Mouse (Mus musculus): ENCODE measurements around the gene Pfn2.
A peak's percentile ranks its signal among the peaks of the same experiment; 100 is the strongest.

The Pfn2 gene

GRCm38 (mm10) chr3:57847760-57848185 lies at the start of gene Pfn2:
Gene Pfn2 (minus strand): TSS chr3:57848079.
- DNase-seq (ENCODE audit: inconsistent age in 2 of 2, low spot score in 1 of 2), result peak; percentile 79 to 90

DNA sequence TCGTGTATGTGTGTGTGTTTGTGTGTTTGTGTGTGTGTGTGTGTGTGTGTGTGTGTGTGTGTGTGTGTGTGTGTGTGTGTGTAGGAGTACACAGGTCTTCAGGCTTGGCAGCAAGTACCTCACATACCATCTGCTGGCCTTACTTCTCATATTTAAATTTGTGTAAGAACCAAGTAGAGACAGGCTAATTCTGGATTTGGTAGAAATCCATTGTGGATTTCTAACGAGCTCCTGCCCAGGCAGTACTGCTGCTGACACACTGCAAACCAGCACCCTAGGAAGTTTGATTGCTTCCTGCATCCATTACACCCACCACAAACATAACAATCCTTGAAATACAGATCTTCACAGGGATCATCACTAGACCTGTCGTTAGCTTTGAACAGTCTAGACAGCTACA lies 35.1 kb upstream of the Pfn2 start:
- no peak for DNase-seq (ENCODE audit: inconsistent age in 2 of 2, low spot score in 1 of 2)

DNA sequence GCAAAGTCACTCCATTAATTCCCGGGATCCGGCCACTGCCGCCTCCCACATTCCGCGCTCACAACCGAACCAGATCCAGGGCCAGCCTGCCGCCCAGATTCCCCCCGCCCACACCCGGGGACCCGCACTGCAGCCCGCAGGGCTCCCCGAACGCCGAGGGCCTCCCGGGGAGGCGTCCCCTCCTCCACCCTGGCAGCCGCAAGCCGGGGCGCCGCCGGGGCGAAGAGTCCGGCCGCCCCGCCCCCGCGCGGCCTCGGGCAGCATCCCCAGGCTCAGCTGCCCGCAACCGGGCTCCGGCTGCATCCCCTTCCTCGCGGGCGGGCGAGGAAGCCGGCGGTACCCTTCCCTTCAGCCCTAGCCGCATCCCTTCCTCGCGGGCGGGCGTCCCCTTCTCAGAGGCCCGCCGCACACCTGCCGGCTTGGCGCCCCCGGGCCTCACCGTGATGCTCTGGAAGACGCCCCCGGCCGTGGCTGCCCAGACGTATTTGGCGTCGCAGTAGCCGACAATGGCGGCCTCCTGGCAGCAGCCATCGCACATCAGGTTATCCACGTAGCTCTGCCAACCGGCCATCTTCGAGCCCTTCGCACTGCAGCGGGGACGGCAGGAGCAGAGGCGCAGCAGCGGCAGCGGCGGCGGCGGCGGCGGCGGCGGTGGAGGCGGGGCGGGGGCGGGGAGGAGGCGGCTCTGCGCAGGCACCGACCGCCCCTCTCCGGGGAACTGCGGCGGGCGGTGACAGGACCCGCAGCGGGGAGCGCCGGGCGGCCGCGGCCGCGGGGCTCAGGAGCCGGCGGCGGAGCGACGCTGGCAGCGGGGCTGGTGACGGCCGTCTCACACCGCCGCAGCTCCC lies 743 bp downstream of the Pfn2 start:
- peak; percentile 72 to 90 for DNase-seq (ENCODE audit: inconsistent age in 2 of 2, low spot score in 1 of 2)

- DNase-seq (ENCODE audit: inconsistent age in 2 of 2, low spot score in 1 of 2), result no peak
These were observed 1.3 kb downstream of the Pfn2 start for GRCm38 (mm10) chr3:57846662-57846911.

GRCm38 (mm10) chr3:57845786-57846661 lies 1.9 kb downstream of the Pfn2 start:
- DNase-seq (ENCODE audit: inconsistent age in 2 of 2, low spot score in 1 of 2), result peak; percentile 22 to 68

DNA sequence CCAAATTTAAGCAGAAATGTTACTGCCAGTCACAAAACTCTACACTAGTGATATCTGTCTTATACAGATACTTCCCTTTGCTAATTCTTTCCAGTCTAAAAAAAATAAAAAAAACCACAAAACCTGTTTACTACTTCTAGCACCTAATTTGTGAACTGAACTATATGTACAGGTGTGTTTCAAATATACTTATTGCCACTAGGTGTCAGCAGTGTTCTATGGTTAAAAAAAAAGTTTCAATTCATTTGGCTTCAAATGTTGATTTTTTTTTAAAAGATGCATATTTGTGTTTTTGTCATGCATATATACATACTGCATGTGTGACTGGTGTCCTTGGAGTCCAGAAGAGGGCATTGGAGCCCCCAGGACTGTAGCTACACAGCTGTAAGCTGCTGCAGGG lies 4.1 kb downstream of the Pfn2 start:
- DNase-seq (ENCODE audit: inconsistent age in 2 of 2, low spot score in 1 of 2), result peak in 1 of 2 experiments; percentile 67

DNA sequence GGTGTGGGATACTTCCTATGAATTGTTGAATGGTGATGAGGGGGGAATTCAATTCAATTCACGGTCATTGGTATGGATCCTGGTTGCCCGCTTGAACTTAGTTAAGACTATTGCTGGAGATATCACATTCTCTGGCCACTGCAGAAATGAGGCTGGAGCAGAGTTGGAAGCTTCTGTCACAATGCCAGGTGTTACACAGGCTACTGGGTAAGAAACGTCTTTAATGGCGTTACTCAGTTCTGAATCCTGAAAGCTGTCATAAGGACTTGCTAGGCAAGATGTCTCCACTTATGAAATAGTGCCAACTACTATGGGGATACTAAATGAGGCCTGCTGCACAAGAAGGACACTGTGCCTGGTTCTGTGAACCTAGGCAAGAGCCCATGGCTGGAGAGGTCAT lies 11.0 kb downstream of the Pfn2 start:
- no peak for DNase-seq (ENCODE audit: inconsistent age in 2 of 2, low spot score in 1 of 2)

DNA sequence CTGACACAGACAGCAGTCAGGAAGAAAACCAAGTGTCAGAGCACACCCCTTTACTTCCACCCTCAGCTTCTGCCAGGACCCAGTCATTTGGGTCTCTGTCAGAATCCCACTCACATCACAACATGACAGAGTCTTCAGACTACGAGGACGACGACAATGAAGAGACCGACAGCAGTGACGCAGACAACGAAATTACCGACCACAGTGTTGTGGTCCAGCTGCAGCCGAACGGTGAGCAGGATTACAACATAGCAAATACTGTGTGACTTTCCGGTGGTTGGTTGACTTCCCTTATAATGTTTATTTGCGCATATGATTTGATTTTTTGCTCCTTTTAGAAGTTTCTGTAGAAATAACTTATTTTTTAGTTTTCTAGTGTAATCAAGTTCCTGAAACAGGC lies 14.3 kb downstream of the Pfn2 start:
- no peak for DNase-seq (ENCODE audit: inconsistent age in 2 of 2, low spot score in 1 of 2)

GRCm38 (mm10) chr3:57825866-57826265 lies 22.0 kb downstream of the Pfn2 start:
- DNase-seq (ENCODE audit: inconsistent age in 2 of 2, low spot score in 1 of 2), result no peak

DNA sequence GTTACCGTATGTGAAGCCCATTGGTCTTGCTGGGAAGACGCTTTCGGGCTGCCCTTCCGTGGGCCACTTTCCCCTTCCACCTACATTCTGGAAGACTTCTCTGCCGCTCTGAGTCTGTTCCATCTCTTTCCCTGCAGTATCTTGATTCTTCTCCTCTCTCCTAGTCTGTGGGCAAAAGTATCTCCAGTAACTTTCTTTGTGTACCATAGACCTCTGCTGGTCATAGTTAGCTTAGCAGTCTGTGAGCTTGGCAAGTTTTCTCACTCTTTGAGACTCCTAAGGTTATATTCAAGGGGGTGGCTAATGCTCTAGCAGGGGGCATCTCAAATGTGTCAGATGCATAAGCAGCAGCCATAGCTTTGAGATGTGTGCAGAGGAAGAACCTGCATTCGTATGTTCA lies 32.4 kb downstream of the Pfn2 start:
- DNase-seq (ENCODE audit: inconsistent age in 2 of 2, low spot score in 1 of 2), result peak in 1 of 2 experiments; percentile 32

- peak in 1 of 2 experiments; percentile 49 for DNase-seq (ENCODE audit: inconsistent age in 2 of 2, low spot score in 1 of 2)
These were observed 52.8 kb downstream of the Pfn2 start for GRCm38 (mm10) chr3:57795071-57795470.
